Mouse (Mus musculus) liver, embryonic 18 days (tissue): Measurements from ENCODE around the gene Npy. TPM values are rescaled to one million over a fixed set of nuclear protein-coding genes. Genes with fewer than 3 reads are reported as not detected.

Experiments
- polyA plus RNA-seq: library from polyadenylated mRNA; depleted of rRNA; stranded (reverse); fragments of >200 nt; gene quantifications from 2 replicates; pipeline ENCODE4 v1.2.3, GENCODE M21; 2012; rRNA removed

Npy gene
- 0.07 and 0.14 TPM in 2 replicates for polyA plus RNA-seq

DNA sequence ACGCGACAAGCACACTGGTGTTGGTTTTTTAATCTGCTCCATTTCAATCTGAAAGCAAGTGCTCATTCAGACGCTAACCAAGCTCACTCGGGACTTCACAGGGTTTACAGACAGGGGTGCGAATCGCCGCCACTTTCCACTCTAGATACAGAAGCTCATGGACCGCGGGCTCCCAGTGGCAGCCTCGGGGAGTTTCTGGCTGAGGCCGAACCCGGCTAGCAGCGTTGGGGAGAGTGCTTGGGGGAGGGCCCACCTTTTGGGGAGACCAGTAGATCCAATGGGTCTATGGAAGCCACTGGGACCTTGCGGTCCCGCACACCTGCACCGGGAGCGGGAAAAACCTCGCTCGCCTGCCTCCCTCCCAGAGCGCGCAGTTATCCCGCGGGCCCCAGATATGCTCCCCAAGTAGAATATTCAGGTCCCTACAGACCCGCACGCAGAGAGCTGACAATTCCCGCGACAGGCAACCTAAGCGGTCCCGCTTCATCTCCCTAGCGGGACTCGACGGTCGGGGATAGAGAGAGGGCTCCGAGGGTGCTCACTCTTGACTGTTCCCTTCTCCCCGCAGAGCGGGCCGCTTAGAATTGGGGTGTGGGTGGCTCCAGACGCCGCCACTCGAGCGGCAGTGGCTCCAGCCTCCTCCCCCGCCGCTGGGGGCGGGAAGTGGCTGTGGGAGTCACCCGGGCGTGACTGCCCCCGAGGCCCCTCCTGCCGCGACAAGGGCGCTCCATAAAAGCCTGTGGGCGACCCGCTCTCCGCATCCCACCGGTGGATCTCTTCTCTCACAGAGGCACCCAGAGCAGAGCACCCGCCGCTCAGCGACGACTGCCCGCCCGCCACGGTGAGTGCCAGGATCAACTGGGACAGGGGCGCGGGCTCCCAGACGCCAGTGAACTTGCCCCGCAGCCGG, at the start of gene Npy:
TSS of gene Npy (plus strand) at position 750 of the 910 bp plus-strand sequence.

